Mouse (Mus musculus) neural tube, embryonic 11.5 days (tissue): ENCODE data around the gene Uqcc3. TPM values are rescaled to one million over a fixed set of nuclear protein-coding genes. Genes with fewer than 3 reads are reported as not detected.
"Not testable (repeated sequence)": the region's sequence is repeated elsewhere in the genome, so short reads cannot be mapped to it uniquely, and the experiment has no call there.

Experiments used
- ATAC-seq: fragments of 200-750 bp; cut with Nextera tagmentation; 2 replicates; pipeline ENCODE4 v1.8.0; 2017; ENCODE audit warnings: moderate number of reproducible peaks, mild to moderate bottlenecking, moderate TSS enrichment, moderate library complexity; ENCODE audit not compliant: insufficient read depth, low FRiP score, low TSS enrichment
- DNase-seq: peaks from one replicate; pipeline ENCODE4 v3.0.0-alpha.2; 2015; ENCODE audit warnings: low spot score
- H3K27ac ChIP-seq: fragments of 300-500 bp; sonication (generic); 2 replicates; pipeline ENCODE4 v1.5.1; 2014; ENCODE audit warnings: low read depth, mild to moderate bottlenecking, low read length
- H3K27me3 ChIP-seq: fragments of 300-500 bp; sonication (generic); 2 replicates; pipeline ENCODE4 v1.6.1; 2014; ENCODE audit warnings: mild to moderate bottlenecking, low read length, mixed read lengths; ENCODE audit not compliant: control insufficient read depth, insufficient read depth
- H3K36me3 ChIP-seq: fragments of 300-500 bp; sonication (generic); 2 replicates; pipeline ENCODE4 v1.6.1; 2014; ENCODE audit warnings: mild to moderate bottlenecking, low read length, moderate library complexity, mixed read lengths; ENCODE audit not compliant: control insufficient read depth, insufficient read depth
- H3K4me1 ChIP-seq: fragments of 300-500 bp; sonication (generic); 2 replicates; pipeline ENCODE4 v1.6.1; 2014; ENCODE audit warnings: low read length, mixed read lengths; ENCODE audit not compliant: control insufficient read depth, insufficient read depth
- H3K4me2 ChIP-seq: fragments of 300-500 bp; sonication (generic); 2 replicates; pipeline ENCODE4 v1.6.1; 2014; ENCODE audit warnings: low read depth, mild to moderate bottlenecking, moderate library complexity
- H3K4me3 ChIP-seq: fragments of 300-500 bp; sonication (generic); 2 replicates; pipeline ENCODE4 v1.5.1; 2014; ENCODE audit warnings: low read depth, low read length
- H3K9ac ChIP-seq: fragments of 300-500 bp; sonication (generic); 2 replicates; pipeline ENCODE4 v1.6.1; 2014; ENCODE audit warnings: mild to moderate bottlenecking, low read length
- H3K9me3 ChIP-seq: fragments of 300-500 bp; sonication (generic); 2 replicates; pipeline ENCODE4 v1.6.1; 2016; ENCODE audit warnings: low read length; ENCODE audit not compliant: control insufficient read depth
- WGBS: fragments of 180-500 bp; shearing (Covaris S2); extraction: QIAGEN DNeasy Blood & Tissue Kit; methylation state at CpG from one replicate; pipeline ENCODE4 v1.1.7; 2014; 5-methylcytosine and 5-hydroxymethylcytosine counted together
- polyA plus RNA-seq: library from polyadenylated mRNA; unstranded; fragments of >200 nt; fragmentation: Nextera tagmentation; extraction: Ambion mirVana; gene quantifications from 2 replicates; pipeline ENCODE4 v1.2.1, GENCODE M21; 2014

Uqcc3 gene
- polyA plus RNA-seq, 1 experiment from 2014 or later: 52.9 TPM

DNA sequence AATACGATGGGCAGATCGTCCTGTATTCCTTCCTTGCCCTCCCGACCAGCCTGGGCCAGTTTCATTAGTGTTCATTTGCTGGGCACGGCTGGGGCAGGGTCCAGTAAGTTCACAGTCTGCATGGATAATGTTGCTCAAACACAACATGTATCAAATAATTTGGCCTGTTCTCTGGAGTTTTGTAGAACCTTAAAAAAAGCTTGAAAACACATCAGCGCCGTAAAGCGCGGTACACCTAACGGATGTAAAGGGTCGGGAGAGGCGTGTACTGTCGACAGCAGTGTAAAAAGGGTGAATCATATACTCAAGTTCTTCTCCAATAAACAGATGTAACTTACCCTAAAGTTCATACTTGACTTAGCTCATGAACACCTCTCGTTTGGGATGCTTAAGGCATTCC, 17.9 kb upstream of the Uqcc3 start:
- H3K4me2 ChIP-seq: peak overlapping the region; percentile 63
- ATAC-seq: no peak

DNA sequence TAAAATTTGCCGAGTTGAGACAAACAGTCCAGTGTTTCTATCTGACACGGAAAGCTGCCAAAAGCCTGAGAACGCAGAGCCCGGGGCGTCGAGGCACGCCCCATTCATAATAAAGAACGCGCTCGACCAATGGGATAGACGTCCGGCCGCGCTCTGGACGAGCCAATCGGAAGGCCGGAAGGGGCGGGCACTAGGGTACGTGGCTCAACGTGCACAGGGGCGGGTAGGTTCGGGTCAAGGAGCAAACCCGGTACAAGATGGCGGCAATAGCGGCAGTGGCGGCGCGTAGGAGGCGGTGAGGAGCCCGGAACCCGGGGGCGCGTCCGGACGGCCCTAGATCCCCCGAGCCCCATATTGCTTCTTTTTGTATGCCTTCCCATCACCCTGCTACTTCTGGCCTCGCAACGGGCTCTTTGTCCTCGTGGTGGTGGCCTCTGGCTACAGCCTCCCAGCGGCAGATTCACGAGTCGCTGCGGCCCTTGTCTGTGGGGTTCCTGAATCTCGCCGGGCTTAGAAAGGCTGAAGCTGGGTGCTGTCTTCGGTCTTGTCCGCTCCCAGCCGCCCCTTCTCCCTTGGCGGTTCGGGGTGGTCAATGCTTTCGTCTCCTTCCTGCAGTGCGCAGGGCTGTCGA, 17.3 kb upstream of the Uqcc3 start, which contains the start of gene Ganab:
Gene Ganab, plus strand, starts transcription at position 207 of the 631 bp plus-strand sequence.
- Histone ChIP-seq H3K27ac (peak within 1 kb of the TSS; percentile 70), H3K4me2 (peak within 1 kb of the TSS; percentile 63), H3K9ac (peak within 1 kb of the TSS; percentile 94), H3K9me3 (no peaks in the 10 kb centered on the region), H3K4me3 (peak within 1 kb of the TSS; percentile 88), H3K4me1 (peaks cover 18% of the 10 kb centered on the region), H3K36me3 (peaks cover 11% of the 10 kb centered on the region), H3K27me3 (no peaks in the 10 kb centered on the region)
- ATAC-seq: peak; percentile 99
- peak; percentile 95 for DNase-seq
- under 1% methylated on average over 53 of the region's 53 CpGs for WGBS

More for the DNA sequence above, 17.9 kb upstream of the Uqcc3 start:
- Histone ChIP-seq H3K4me3 (peak overlapping the region; percentile 88), H3K27me3 (no peaks in the 10 kb centered on the region), H3K9me3 (no peaks in the 10 kb centered on the region), H3K27ac (peak overlapping the region; percentile 66; the same call in 1 of the 2 replicates), H3K9ac (peak overlapping the region; percentile 94), H3K36me3 (peaks cover 11% of the 10 kb centered on the region), H3K4me1 (peaks cover 18% of the 10 kb centered on the region)
- 15% methylated on average over 13 of the region's 13 CpGs for WGBS
- DNase-seq: no peak

DNA sequence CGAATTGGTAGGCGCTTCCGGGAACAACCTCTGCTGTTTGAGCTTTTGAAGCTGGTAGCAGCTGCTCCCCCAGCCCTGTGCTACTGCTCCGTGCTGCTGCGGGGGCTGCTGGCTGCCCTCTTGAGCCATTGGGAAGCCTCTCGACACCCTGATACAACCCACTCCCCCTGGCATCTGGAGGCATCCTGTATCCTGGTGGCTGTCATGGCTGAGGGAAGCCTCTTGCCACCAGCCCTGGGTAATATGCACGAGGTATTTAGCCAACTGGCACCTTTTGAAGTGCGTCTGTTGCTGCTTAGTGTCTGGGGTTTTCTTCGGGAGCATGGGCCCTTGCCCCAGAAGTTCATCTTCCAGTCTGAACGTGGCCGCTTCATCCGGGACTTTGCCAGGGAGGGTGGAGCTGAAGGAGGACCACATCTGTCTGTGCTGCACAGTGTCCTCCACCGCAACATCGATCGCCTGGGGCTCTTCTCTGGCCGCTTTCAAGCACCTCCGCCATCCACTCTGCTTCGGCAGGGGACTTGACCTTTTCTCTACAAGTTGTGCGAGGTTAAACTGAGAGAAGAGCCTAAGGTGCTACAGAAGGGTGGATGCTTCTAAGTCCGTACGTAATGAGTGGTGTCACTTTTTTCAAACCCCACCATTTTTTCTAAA, 16.6 kb upstream of the Uqcc3 start:
- 29% methylated on average over 21 of the region's 21 CpGs for WGBS
- ATAC-seq: peak; percentile 41
- not testable (repeated sequence) for H3K27me3 ChIP-seq, H3K9me3 ChIP-seq, H3K36me3 ChIP-seq
- H3K27ac ChIP-seq: peak overlapping the region; percentile 70
- peak overlapping the region; percentile 88 for H3K4me3 ChIP-seq
- peak overlapping the region; percentile 48 for H3K4me2 ChIP-seq
- DNase-seq: peak; percentile 55
- peaks cover 18% of the 10 kb centered on the region for H3K4me1 ChIP-seq
- peak overlapping the region; percentile 46 for H3K9ac ChIP-seq

DNA sequence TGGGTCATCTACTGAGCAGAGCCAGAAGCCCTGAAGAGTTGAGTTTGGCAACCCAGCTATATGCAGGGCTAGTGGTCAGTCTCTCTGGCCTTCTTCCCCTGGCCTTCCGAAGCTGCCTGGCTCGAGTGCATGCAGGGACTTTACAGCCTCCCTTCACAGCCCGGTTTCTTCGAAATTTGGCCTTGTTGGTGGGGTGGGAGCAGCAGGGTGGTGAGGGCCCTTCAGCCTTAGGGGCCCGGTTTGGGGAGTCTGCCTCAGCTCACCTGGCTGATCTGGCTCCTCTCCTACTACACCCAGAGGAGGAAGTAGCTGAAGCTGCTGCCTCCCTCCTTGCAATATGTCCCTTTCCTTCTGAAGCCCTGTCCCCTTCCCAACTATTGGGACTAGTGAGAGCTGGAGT, 15.5 kb upstream of the Uqcc3 start:
- H3K9ac ChIP-seq, H3K27me3 ChIP-seq, H3K27ac ChIP-seq, H3K4me2 ChIP-seq, H3K36me3 ChIP-seq, H3K4me3 ChIP-seq, ATAC-seq, DNase-seq, H3K9me3 ChIP-seq: not testable (repeated sequence)
- WGBS: 90% methylated on average over 5 of the region's 5 CpGs
- peaks cover 18% of the 10 kb centered on the region for H3K4me1 ChIP-seq

DNA sequence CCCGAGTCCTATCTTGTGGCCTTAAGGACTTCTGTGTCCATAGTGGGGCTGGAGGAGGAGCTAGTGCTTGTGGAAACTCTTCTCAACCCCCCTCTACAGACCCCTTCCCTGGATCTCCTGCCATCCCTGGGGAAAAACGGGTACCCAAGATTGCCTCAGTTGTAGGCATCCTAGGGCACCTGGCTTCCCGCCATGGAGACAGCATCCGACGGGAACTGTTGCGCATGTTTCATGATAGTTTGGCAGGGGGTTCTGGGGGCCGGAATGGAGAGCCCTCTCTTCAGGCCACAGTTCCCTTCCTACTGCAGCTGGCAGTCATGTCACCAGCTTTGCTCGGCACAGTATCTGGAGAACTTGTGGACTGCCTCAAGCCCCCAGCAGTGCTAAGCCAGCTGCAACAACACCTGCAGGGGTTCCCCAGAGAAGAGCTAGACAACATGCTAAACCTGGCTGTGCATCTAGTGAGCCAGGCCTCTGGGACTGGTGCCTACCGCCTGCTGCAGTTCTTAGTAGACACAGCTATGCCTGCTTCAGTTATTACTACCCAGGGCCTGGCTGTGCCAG, 14.8 kb upstream of the Uqcc3 start:
- H3K27me3 ChIP-seq: no peaks in the 10 kb centered on the region
- H3K27ac ChIP-seq: no peak overlapping the region
- H3K9ac ChIP-seq: no peak overlapping the region
- H3K4me2 ChIP-seq: no peak overlapping the region
- peaks cover 7% of the 10 kb centered on the region for H3K36me3 ChIP-seq
- WGBS: 92% methylated on average over 9 of the region's 9 CpGs
- DNase-seq: no peak
- no peak for ATAC-seq
- H3K9me3 ChIP-seq: no peaks in the 10 kb centered on the region
- no peak overlapping the region for H3K4me3 ChIP-seq
- H3K4me1 ChIP-seq: peaks cover 18% of the 10 kb centered on the region

DNA sequence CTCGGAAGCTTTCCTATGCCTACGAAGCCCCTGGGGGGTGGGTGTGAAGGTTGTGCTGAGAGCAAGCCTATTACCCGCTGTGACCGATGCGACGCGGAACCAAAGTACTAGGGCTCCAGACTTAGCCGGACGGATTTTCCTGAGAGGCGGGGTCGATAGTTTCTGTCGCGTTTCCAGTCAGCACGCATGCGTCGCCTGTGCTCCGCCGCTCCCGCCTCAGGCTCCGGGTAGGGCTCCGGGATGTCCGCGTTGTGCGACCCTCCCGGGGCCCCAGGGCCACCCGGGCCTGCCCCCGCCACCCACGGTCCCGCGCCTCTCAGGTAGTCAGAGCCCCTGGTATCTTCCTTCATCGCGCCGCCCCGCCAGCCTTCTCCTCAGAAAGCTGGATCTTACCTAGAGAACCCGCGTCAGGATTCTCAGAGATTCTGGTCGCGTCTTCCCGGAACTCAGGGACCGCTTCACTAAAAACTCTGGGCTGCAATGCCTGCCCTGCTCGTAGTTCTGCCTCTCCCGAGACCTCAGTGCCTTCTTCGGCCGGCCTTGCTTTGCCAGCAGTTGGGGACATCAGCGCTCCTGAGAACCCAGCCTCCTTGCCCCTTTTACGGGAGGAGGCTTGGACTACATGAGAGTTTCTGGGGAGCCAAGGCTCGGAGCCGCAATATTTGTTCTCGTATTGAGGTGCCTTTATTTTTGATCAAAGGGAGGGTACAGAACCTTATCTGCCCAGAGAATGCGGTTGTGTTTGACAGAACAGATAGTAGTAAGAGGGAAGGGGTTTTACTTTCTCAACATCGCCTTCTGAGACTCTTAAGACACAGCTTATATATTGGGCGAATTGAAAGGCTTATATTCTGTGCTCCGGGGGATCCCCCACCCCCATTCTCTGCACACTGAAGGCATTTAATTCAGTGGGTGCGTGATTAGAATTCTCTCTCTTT, 12.4 kb upstream of the Uqcc3 start, which contains the start of gene Ints5:
Gene Ints5, plus strand, starts transcription at position 177 of the 938 bp plus-strand sequence.
- no peaks in the 10 kb centered on the region for H3K27me3 ChIP-seq
- peaks cover 8% of the 10 kb centered on the region for H3K36me3 ChIP-seq
- no peaks in the 10 kb centered on the region for H3K9me3 ChIP-seq
- peaks cover 9% of the 10 kb centered on the region for H3K4me1 ChIP-seq
- H3K4me3 ChIP-seq: peak within 1 kb of the TSS; percentile 49
- H3K27ac ChIP-seq: peak within 1 kb of the TSS; percentile 36; the same call in 1 of the 2 replicates
- peak within 1 kb of the TSS; percentile 60 for H3K4me2 ChIP-seq
- DNase-seq (peak; percentile 89), ATAC-seq (peak; percentile 63)
- 3% methylated on average over 54 of the region's 54 CpGs for WGBS
- peak within 1 kb of the TSS; percentile 66 for H3K9ac ChIP-seq

DNA sequence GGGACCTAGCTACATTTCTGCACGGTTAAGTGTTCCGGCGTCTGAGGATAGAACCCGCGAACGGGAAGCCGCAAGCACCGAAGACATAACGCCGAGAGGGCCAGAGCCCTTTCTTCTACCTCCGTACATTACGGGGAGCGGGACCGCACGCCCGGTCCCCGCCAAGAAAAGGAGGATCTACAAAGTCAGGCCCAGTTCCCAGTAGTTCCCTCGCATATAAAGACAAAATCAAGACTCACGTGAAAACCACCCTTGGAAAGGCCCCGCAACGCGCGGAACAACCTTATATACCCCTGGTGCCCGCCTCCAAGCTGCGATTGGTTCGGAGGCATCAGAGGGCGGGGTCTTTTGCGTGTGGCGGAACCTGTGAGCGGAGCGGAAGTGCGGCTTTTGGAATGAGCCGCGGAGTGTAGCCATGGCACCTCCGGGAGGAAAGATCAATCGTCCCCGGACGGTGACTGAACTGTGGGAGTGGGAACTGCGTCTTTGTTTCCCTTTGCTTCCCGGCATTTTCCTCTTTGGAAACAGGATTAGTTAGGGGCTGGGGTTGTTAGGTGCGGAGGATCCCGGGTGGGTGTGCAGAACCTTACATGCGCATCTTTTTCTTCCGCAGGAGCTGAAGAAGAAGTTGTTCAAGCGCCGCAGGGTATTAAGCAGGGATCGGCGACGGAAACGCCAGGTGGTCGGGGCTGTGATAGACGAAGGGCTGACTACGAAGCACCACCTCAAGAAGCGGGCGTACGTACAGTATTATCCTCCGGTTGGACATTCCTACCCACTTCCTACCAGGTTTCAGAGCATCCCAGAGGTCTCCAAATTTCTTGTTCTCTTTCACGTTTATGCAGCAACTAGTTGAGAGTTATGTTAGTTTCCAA, 8.0 kb upstream of the Uqcc3 start, which contains the start of the genes 1810009A15Rik and Gm49416:
Gene 1810009A15Rik, plus strand, starts transcription at position 343 of the 875 bp plus-strand sequence.
Gene Gm49416, plus strand, starts transcription at position 416 of the 875 bp plus-strand sequence.
- WGBS: under 1% methylated on average over 58 of the region's 58 CpGs
- DNase-seq (peak; percentile 95), ATAC-seq (peak; percentile 95)
- peak within 1 kb of the TSS; percentile 68 for H3K4me3 ChIP-seq
- no peaks in the 10 kb centered on the region for H3K9me3 ChIP-seq
- H3K4me1 ChIP-seq: peaks cover 8% of the 10 kb centered on the region
- H3K27ac ChIP-seq: peak within 1 kb of the TSS; percentile 87
- no peaks in the 10 kb centered on the region for H3K27me3 ChIP-seq
- H3K36me3 ChIP-seq: 0 out of 2 replicates have a peak, but pooled peaks cover 2% of the 10 kb centered on the region
- peak within 1 kb of the TSS; percentile 84 for H3K9ac ChIP-seq
- H3K4me2 ChIP-seq: peak within 1 kb of the TSS; percentile 80
